Mouse (Mus musculus): ENCODE data around the gene Ube2g2. TPM values are rescaled to one million over a fixed set of nuclear protein-coding genes. Genes with fewer than 3 reads are reported as not detected.

Ube2g2 gene
- total RNA-seq (2023): 10 to 100 TPM; 31.4 to 37.3 TPM

DNA sequence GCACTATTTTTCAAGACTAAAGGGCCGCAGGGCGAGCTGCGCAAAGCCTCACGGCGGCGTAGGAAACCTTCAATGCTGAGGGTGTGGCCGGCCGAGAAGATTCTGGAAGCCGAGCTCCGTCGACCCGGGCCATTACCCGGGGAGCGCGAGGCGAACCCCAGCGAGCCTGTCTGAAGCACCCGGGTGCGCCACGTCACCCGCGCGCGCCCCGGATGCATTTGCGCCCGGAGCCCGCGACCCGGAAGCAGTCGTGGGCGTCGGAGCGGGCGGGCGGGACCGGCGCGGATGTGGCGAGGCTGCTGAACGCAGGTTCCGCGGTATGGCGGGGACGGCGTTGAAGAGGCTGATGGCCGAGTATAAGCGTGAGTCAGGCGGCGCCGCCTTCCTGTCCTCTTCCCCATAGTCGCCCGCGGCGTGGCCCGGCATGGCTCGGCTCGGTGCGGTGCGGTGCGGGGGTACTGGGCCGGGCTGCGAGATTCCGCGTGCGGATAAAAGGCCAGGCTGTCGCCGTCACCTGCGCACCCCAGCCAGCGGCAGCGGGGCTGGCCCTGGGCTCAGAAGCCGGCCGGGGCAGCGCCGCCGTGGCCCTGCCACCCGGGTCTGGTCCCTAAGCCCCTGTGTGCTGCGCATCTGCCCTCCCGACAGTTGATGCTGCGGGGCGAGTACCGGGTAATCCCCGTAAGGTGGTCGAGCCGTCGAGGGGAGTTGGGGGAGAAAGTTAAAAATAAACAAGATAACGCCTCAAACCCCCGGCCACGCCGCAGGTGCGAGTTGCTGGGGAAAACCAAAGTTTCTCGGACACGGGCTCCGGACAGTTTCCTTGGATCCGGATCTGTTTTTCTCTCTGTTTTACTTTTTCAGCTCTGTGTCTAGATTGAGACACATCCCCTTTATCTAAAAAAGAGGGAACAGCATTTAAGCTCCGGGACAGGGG, at the start of gene Ube2g2:
Gene Ube2g2 (plus strand): TSS at position 221 of the 934 bp plus-strand sequence.

DNA sequence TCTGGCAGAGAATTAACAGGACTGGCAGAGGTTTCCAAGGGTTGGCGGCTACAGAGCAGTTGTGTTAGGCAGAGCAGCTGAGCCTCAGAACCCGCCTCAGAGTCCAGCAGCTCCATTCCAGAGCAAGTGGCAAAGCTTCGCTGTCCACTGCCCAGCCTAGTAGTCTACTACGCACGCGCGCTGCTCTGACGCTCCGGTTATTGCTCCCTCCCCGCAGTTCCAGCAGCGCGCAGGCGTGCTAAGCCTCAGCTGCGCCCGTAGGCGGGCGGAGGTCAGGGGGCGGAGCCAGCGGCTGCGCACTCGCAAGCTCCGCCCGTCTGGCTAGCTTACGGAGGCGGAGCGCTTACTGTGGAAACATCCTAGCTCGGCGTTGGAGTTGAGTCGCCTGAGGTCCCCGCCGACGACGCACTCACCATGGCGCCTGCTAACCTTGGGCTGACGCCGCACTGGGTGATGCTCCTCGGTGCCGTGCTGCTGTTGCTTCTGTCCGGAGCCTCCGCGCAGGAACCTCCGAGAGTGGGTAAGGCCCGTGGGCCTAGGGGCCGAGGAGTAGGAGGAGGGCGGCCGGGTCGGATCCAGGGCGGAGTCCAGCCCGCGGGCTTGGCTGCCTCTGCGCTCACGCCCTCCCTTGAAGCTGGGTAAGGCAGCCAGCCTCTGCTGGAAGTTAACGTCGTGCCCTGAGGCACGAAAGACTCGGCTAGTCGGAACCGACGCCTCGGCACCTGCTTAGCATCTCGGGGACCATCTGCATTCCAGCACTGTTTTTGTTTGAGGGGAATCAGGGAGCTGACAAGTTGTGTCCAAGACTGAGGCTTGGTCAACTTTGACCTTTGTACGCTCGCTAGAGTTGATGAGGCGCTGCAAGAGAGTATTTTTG, 40.4 kb upstream of the Ube2g2 start, which contains the start of gene Pttg1ip:
Gene Pttg1ip (plus strand): TSS at position 313 of the 877 bp plus-strand sequence.

DNA sequence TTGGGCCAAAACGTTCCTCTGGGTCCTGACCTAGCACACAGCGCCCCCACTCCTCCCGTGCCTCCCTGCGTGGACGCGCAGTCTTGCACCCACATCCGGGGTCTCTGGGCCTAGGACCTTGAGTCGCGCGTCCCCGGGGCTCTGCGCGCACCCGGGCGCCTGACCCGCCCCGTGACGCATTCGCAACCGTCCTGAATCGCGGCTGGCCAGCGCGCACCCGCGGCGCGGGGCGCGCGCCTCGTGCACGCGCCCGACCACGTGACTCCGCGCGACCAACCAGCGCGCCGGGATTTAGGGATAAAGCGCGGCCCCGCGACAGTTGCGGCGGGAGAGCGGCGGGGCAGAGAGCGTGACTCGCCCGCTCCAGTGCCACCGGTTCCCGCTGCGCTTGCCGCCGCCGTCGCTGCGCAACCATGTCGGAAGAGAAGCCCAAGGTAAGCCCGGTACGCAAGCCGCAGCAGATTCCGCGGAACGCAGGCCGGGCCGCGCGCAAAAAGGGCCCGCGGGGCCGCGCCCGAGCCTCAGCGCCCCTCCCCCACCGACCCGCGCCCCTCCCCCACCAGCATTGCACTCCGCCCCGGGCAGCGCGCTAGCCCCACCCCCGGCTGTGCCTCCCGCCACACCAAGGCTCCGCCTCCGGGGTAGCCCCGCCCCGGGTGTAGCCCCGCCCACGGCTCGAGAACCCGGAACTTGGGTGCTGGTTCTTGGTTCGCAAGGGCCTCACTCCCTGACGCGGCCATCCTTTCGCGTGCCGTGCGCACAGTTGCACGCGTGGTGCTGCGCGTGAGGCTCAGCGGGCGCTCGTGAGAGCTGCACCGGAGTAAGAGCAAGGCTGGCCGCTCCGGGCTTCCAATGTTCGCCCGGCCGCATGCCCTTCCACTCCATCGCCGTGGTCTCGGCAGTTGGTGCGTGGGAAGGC, 15.9 kb upstream of the Ube2g2 start, which contains the start of the genes Sumo3 and Gm49325:
Gene Sumo3 (plus strand): TSS at position 190 of the 919 bp plus-strand sequence.
Gene Gm49325 (plus strand): TSS at position 290 of the 919 bp plus-strand sequence.

DNA sequence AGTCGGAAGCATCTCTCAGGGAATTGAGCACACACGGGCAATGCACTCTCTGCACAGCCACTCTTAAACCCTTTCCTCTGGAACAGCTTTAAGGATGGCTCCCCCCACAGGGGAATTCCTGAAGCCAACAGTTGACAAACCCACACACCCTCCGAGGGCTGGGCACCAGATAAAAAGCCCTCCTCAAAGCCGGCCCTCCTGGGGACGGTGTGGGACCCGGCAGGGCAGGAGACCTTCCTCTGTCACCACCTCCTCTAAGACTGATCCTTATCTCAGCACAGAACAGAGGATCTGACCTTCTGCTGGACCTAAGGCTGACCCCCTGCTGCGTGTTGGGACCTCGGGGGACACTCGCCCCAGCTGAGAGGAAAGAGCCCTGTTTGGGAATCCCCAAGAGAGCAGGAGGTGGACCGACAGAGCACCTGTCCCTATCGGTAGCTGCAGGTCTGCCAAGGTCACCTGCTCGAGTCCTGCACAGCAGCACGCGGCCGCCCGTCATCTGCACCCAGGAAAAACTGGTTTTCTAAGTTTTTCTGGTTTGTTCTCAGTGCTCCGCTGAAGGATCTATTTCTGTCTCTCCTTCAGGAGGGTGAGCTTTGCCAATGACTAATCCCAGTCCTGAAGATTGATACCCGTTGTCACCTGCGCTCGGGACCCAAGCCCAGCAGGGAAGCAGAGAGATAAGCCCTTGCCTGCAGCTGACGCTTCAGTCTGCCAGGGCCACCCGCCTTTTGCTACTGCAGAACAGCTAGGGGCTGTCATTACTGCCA, 64.0 kb downstream of the Ube2g2 start, which contains the start of gene Tspear:
Gene Tspear (plus strand): TSS at position 675 of the 770 bp plus-strand sequence.

DNA sequence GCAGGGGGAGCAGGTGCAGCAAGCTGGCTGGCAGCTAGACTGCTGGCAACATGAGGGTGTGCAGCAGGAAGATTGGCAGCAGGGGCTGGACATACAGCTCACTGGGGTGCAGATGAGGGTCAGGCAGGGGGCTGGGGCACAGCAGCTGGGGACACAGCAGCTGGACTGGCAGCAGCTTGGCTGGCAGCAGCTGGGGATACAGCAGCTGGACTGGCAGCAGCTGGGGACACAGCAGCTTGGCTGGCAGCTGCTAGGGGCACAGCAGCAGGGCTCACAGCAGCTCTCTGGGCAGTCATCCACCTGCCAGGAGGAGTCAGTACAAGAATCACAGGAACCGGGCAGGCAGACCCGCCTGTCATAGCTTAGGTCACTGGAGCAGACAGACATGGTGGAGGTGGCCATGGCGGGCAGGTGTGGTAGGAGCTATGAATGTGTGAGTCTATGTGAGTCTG, 68.3 kb downstream of the Ube2g2 start, which contains the start of gene Gm19402:
Gene Gm19402 (minus strand): TSS at position 402 of the 452 bp plus-strand sequence.

Other genes starting within 250 kb of the Ube2g2 start
- under 1 TPM; 0.22 to 0.36 TPM for gene Adarb1, start 204.0 kb upstream of the Ube2g2 start, total RNA-seq (2023)
- 10 to 100 TPM; 14.1 to 14.8 TPM for gene Fam207a, start 106.5 kb upstream of the Ube2g2 start, total RNA-seq (2023)
- gene Itgb2, start 92.0 kb upstream of the Ube2g2 start, total RNA-seq (2023): 100 to 1,000 TPM; 864 to 906 TPM
- 10 to 100 TPM; 84.8 to 91.5 TPM for gene Pttg1ip, start 40.6 kb upstream of the Ube2g2 start, total RNA-seq (2023)
- 10 to 100 TPM; 53.3 to 62.0 TPM for gene Sumo3, start 16.2 kb upstream of the Ube2g2 start, total RNA-seq (2023)
- not detected for gene Gm49325, start 16.1 kb upstream of the Ube2g2 start, total RNA-seq (2023)
- not detected for gene Tspear, start 64.3 kb downstream of the Ube2g2 start, total RNA-seq (2023)
- gene Gm19402, start 68.5 kb downstream of the Ube2g2 start, total RNA-seq (2023): not detected
- gene Gm9508, start 75.0 kb downstream of the Ube2g2 start, total RNA-seq (2023): not detected
- not detected for gene Gm10272, start 84.4 kb downstream of the Ube2g2 start, total RNA-seq (2023)
- gene Gm10024, start 89.2 kb downstream of the Ube2g2 start, total RNA-seq (2023): not detected
- gene Gm10142, start 93.5 kb downstream of the Ube2g2 start, total RNA-seq (2023): not detected
- gene Krtap12-1, start 98.3 kb downstream of the Ube2g2 start, total RNA-seq (2023): not detected
- gene Gm10100, start 104.2 kb downstream of the Ube2g2 start, total RNA-seq (2023): not detected
- gene Gm18596, start 120.4 kb downstream of the Ube2g2 start, total RNA-seq (2023): not detected
- gene Gm9736, start 129.1 kb downstream of the Ube2g2 start, total RNA-seq (2023): not detected
- not detected for gene Gm3233, start 137.4 kb downstream of the Ube2g2 start, total RNA-seq (2023)
- gene Gm3238, start 149.1 kb downstream of the Ube2g2 start, total RNA-seq (2023): not detected
- gene Gm7138, start 154.7 kb downstream of the Ube2g2 start, total RNA-seq (2023): not detected
- gene Gm3250, start 160.3 kb downstream of the Ube2g2 start, total RNA-seq (2023): not detected
- gene Gm7137, start 165.9 kb downstream of the Ube2g2 start, total RNA-seq (2023): not detected
- not detected for gene Gm9639, start 172.8 kb downstream of the Ube2g2 start, total RNA-seq (2023)
- gene Gm19668, start 176.9 kb downstream of the Ube2g2 start, total RNA-seq (2023): not detected
- not detected for gene Gm9507, start 189.6 kb downstream of the Ube2g2 start, total RNA-seq (2023)
- gene Gm2696, start 192.4 kb downstream of the Ube2g2 start, total RNA-seq (2023): not detected
- not detected for gene Krtap10-4, start 204.8 kb downstream of the Ube2g2 start, total RNA-seq (2023)
- not detected for gene Krtap10-10, start 213.7 kb downstream of the Ube2g2 start, total RNA-seq (2023)
- gene Gm36176, start 224.5 kb downstream of the Ube2g2 start, total RNA-seq (2023): not detected
- not detected for gene Gm10318, start 230.6 kb downstream of the Ube2g2 start, total RNA-seq (2023)
- gene Gm3285, start 239.7 kb downstream of the Ube2g2 start, total RNA-seq (2023): not detected

Data from neutrophil, adult 59 days (primary cell).